Mouse (Mus musculus) lung, embryonic 14.5 days (tissue): ENCODE results near the gene St3gal3. TPM values are rescaled to one million over a fixed set of nuclear protein-coding genes. Genes with fewer than 3 reads are reported as not detected.

ENCODE experiments used
- ATAC-seq: fragments of 200-750 bp; cut with Nextera tagmentation; 2 replicates; pipeline ENCODE4 v1.8.0; 2017; ENCODE audit warnings: mild to moderate bottlenecking, moderate TSS enrichment, moderate library complexity; ENCODE audit not compliant: insufficient read depth
- DNase-seq: peaks from one replicate; pipeline ENCODE4 v3.0.0-alpha.2; 2015
- H3K27ac ChIP-seq: fragments of 300-500 bp; sonication (generic); 2 replicates; pipeline ENCODE4 v1.5.1; 2014; ENCODE audit warnings: low read depth, mild to moderate bottlenecking, moderate library complexity
- H3K27me3 ChIP-seq: fragments of 300-500 bp; sonication (generic); 2 replicates; pipeline ENCODE4 v1.6.1; 2014; ENCODE audit warnings: low read length, control low read depth; ENCODE audit not compliant: insufficient read depth
- H3K36me3 ChIP-seq: fragments of 300-500 bp; sonication (generic); 2 replicates; pipeline ENCODE4 v1.6.1; 2014; ENCODE audit warnings: control low read depth; ENCODE audit not compliant: insufficient read depth
- H3K4me1 ChIP-seq: fragments of 300-500 bp; sonication (generic); 2 replicates; pipeline ENCODE4 v1.6.1; 2014; ENCODE audit warnings: antibody characterized with exemption, control low read depth; ENCODE audit not compliant: insufficient read depth
- H3K4me2 ChIP-seq: fragments of 300-500 bp; sonication (generic); 2 replicates; pipeline ENCODE4 v1.6.1; 2014; ENCODE audit warnings: mild to moderate bottlenecking
- H3K4me3 ChIP-seq: fragments of 300-500 bp; sonication (generic); 2 replicates; pipeline ENCODE4 v1.5.1; 2014; ENCODE audit warnings: low read depth, low read length
- H3K9ac ChIP-seq: fragments of 300-500 bp; sonication (generic); 2 replicates; pipeline ENCODE4 v1.6.1; 2014
- H3K9me3 ChIP-seq: fragments of 300-500 bp; sonication (generic); 2 replicates; pipeline ENCODE4 v1.6.1; 2016; ENCODE audit warnings: low read depth, low read length, control low read depth
- CTCF ChIP-seq: IDR thresholded peaks from 2 replicates; pipeline ENCODE4 v1.5.1; 2016; ENCODE audit warnings: antibody characterized with exemption, low read depth
- WGBS: fragments of 180-500 bp; shearing (Covaris S2); extraction: QIAGEN DNeasy Blood & Tissue Kit; methylation state at CpG from one replicate; pipeline ENCODE4 v1.1.7; 2014; 5-methylcytosine and 5-hydroxymethylcytosine counted together
- polyA plus RNA-seq: library from polyadenylated mRNA; unstranded; fragments of >200 nt; fragmentation: Nextera tagmentation; extraction: Ambion mirVana; gene quantifications from 2 replicates; pipeline ENCODE4 v1.2.1, GENCODE M21; 2014

The St3gal3 gene
- 4.2 and 6.3 TPM in 2 replicates for polyA plus RNA-seq

- Histone ChIP-seq H3K4me1 (no peaks in the 10 kb centered on the region), H3K9me3 (no peaks in the 10 kb centered on the region), H3K27me3 (no peaks in the 10 kb centered on the region), H3K36me3 (peaks cover 37% of the 10 kb centered on the region), H3K4me2 (peak within 1 kb of the TSS; percentile 82), H3K4me3 (peak within 1 kb of the TSS; percentile 94), H3K27ac (peak within 1 kb of the TSS; percentile 27; the same call in 1 of the 2 replicates), H3K9ac (peak within 1 kb of the TSS; percentile 84)
- peak; percentile 99 for DNase-seq
- under 1% methylated on average over 82 of the region's 84 CpGs for WGBS
- peak; percentile 99 for ATAC-seq
- TF ChIP-seq CTCF = no peak
These were observed at the start of gene St3gal3 for GRCm38 (mm10) chr4:118134485-118135365. Gene St3gal3 (minus strand): TSS chr4:118134914.

- H3K4me2 ChIP-seq = peak overlapping the region; percentile 64
- no peak for ATAC-seq
- no peak for DNase-seq
- H3K27me3 ChIP-seq = no peaks in the 10 kb centered on the region
- H3K4me3 ChIP-seq = peak overlapping the region; percentile 80
- H3K27ac ChIP-seq = peak overlapping the region; percentile 91
- H3K4me1 ChIP-seq = peaks cover 4% of the 10 kb centered on the region; the same call in 1 of the 2 replicates
- TF ChIP-seq CTCF = no peak
- WGBS = 10% methylated on average over 17 of the region's 17 CpGs
- peak overlapping the region; percentile 83 for H3K9ac ChIP-seq
- peaks cover 20% of the 10 kb centered on the region for H3K36me3 ChIP-seq
- no peaks in the 10 kb centered on the region for H3K9me3 ChIP-seq
These were observed 45.8 kb upstream of the St3gal3 start for GRCm38 (mm10) chr4:118180301-118181080.

- under 1% methylated on average over 38 of the region's 38 CpGs for WGBS
- H3K9me3 ChIP-seq = no peaks in the 10 kb centered on the region
- TF ChIP-seq CTCF = no peak
- peak within 1 kb of the TSS; percentile 92 for H3K27ac ChIP-seq
- H3K4me2 ChIP-seq = peak within 1 kb of the TSS; percentile 64
- H3K4me3 ChIP-seq = peak within 1 kb of the TSS; percentile 80
- H3K27me3 ChIP-seq = no peaks in the 10 kb centered on the region
- DNase-seq = peak; percentile 99
- H3K36me3 ChIP-seq = peaks cover 28% of the 10 kb centered on the region
- H3K4me1 ChIP-seq = peaks cover 4% of the 10 kb centered on the region; the same call in 1 of the 2 replicates
- peak; percentile 100 for ATAC-seq
- peak within 1 kb of the TSS; percentile 83 for H3K9ac ChIP-seq
These were observed 45.0 kb upstream of the St3gal3 start, which contains the start of gene Kdm4a for GRCm38 (mm10) chr4:118179467-118180300. Gene Kdm4a (minus strand): TSS chr4:118180043.

- no peaks in the 10 kb centered on the region for H3K27me3 ChIP-seq
- peaks cover 4% of the 10 kb centered on the region; the same call in 1 of the 2 replicates for H3K4me1 ChIP-seq
- H3K9ac ChIP-seq = peak overlapping the region; percentile 83
- H3K9me3 ChIP-seq = no peaks in the 10 kb centered on the region
- DNase-seq (peak; percentile 50), ATAC-seq (no peak)
- peaks cover 35% of the 10 kb centered on the region for H3K36me3 ChIP-seq
- TF ChIP-seq CTCF = no peak
- peak overlapping the region; percentile 64 for H3K4me2 ChIP-seq
- H3K4me3 ChIP-seq = peak overlapping the region; percentile 80
- peak overlapping the region; percentile 92 for H3K27ac ChIP-seq
- WGBS = 1% methylated on average over 12 of the region's 12 CpGs
These were observed 44.3 kb upstream of the St3gal3 start for GRCm38 (mm10) chr4:118178952-118179466.

GRCm38 (mm10) chr4:118172461-118172860, 37.7 kb upstream of the St3gal3 start:
- Histone ChIP-seq H3K27me3 (no peaks in the 10 kb centered on the region), H3K27ac (no peak overlapping the region), H3K4me2 (no peak overlapping the region), H3K4me1 (no peaks in the 10 kb centered on the region), H3K9ac (no peak overlapping the region), H3K36me3 (peaks cover 100% of the 10 kb centered on the region), H3K4me3 (no peak overlapping the region), H3K9me3 (no peaks in the 10 kb centered on the region)
- WGBS = 93% methylated on average over 12 of the region's 12 CpGs
- TF ChIP-seq CTCF = no peak
- DNase-seq (no peak), ATAC-seq (no peak)

GRCm38 (mm10) chr4:118171006-118171405, 36.3 kb upstream of the St3gal3 start:
- H3K36me3 ChIP-seq = peaks cover 100% of the 10 kb centered on the region
- H3K27ac ChIP-seq = no peak overlapping the region
- no peaks in the 10 kb centered on the region for H3K9me3 ChIP-seq
- no peaks in the 10 kb centered on the region for H3K4me1 ChIP-seq
- no peak for ATAC-seq
- no peak overlapping the region for H3K4me3 ChIP-seq
- peak; percentile 59 for TF ChIP-seq CTCF
- no peak overlapping the region for H3K9ac ChIP-seq
- DNase-seq = peak; percentile 35
- H3K27me3 ChIP-seq = no peaks in the 10 kb centered on the region
- no peak overlapping the region for H3K4me2 ChIP-seq
- WGBS = 83% methylated on average over 9 of the region's 9 CpGs
